Mouse (Mus musculus): ENCODE results near the gene Gimap1. TPM values are rescaled to one million over a fixed set of nuclear protein-coding genes. Genes with fewer than 3 reads are reported as not detected.
A peak's percentile ranks its signal among the peaks of the same experiment; 100 is the strongest.

Gene Gimap1
- not detected in 2 replicates for polyA plus RNA-seq (2012; ENCODE audit: insufficient read depth, insufficient read length, low replicate concordance, missing spikeins)

GRCm38 (mm10) chr6:48738961-48739779 lies at the start of gene Gimap1:
TSS of gene Gimap1 (plus strand) at chr6:48739054.
- TF ChIP-seq POLR2A (IDR thresholded peaks at IDR 0.05; ENCODE audit: insufficient read depth, low read depth, low read length), result no peak
- WGBS, result 82% methylated on average over 15 of the region's 15 CpGs
- H3K4me3 ChIP-seq (ENCODE audit: insufficient read depth, low read depth, low read length), result peak within 1 kb of the TSS; percentile 30
- peak within 1 kb of the TSS; percentile 48; the same call in 1 of the 2 replicates for H3K27ac ChIP-seq (ENCODE audit: insufficient read depth, low read depth, low read length)
- H3K4me1 ChIP-seq (ENCODE audit: control insufficient read depth, insufficient read depth, low read length), result peaks cover 15% of the 10 kb centered on the region

GRCm38 (mm10) chr6:48689320-48689719 lies 49.5 kb upstream of the Gimap1 start:
- Histone ChIP-seq H3K4me3 (ENCODE audit: insufficient read depth, low read depth, low read length) (no peak overlapping the region), H3K27ac (ENCODE audit: insufficient read depth, low read depth, low read length) (no peak overlapping the region), H3K4me1 (ENCODE audit: control insufficient read depth, insufficient read depth, low read length) (no peaks in the 10 kb centered on the region)
- 91% methylated on average over 2 of the region's 2 CpGs for WGBS
- TF ChIP-seq CTCF (IDR thresholded peaks at IDR 0.05; ENCODE audit: insufficient read depth, low read depth, low read length), result no peak
- TF ChIP-seq POLR2A (IDR thresholded peaks at IDR 0.05; ENCODE audit: insufficient read depth, low read depth, low read length), result no peak

GRCm38 (mm10) chr6:48692962-48693361 lies 45.9 kb upstream of the Gimap1 start:
- 84% methylated on average over 6 of the region's 6 CpGs for WGBS
- Histone ChIP-seq H3K4me1 (ENCODE audit: control insufficient read depth, insufficient read depth, low read length) (no peaks in the 10 kb centered on the region), H3K27ac (ENCODE audit: insufficient read depth, low read depth, low read length) (no peak overlapping the region), H3K4me3 (ENCODE audit: insufficient read depth, low read depth, low read length) (no peak overlapping the region)
- no peak for TF ChIP-seq POLR2A (IDR thresholded peaks at IDR 0.05; ENCODE audit: insufficient read depth, low read depth, low read length)
- no peak for TF ChIP-seq CTCF (IDR thresholded peaks at IDR 0.05; ENCODE audit: insufficient read depth, low read depth, low read length)

- H3K4me1 ChIP-seq (ENCODE audit: control insufficient read depth, insufficient read depth, low read length), result no peaks in the 10 kb centered on the region
- no peak overlapping the region for H3K4me3 ChIP-seq (ENCODE audit: insufficient read depth, low read depth, low read length)
- TF ChIP-seq CTCF (IDR thresholded peaks at IDR 0.05; ENCODE audit: insufficient read depth, low read depth, low read length) (no peak), POLR2A (IDR thresholded peaks at IDR 0.05; ENCODE audit: insufficient read depth, low read depth, low read length) (no peak)
- no peak overlapping the region for H3K27ac ChIP-seq (ENCODE audit: insufficient read depth, low read depth, low read length)
- WGBS, result 75% methylated on average over 4 of the region's 4 CpGs
These were observed 41.9 kb upstream of the Gimap1 start for GRCm38 (mm10) chr6:48696830-48697554.

- Histone ChIP-seq H3K4me1 (ENCODE audit: control insufficient read depth, insufficient read depth, low read length) (no peaks in the 10 kb centered on the region), H3K27ac (ENCODE audit: insufficient read depth, low read depth, low read length) (no peak overlapping the region), H3K4me3 (ENCODE audit: insufficient read depth, low read depth, low read length) (no peak overlapping the region)
- TF ChIP-seq POLR2A (IDR thresholded peaks at IDR 0.05; ENCODE audit: insufficient read depth, low read depth, low read length) (no peak), CTCF (IDR thresholded peaks at IDR 0.05; ENCODE audit: insufficient read depth, low read depth, low read length) (no peak)
- 27% methylated on average over 1 of the region's 1 CpGs for WGBS
These were observed 41.3 kb upstream of the Gimap1 start for GRCm38 (mm10) chr6:48697555-48697930.

GRCm38 (mm10) chr6:48698066-48698856 lies 40.6 kb upstream of the Gimap1 start:
- TF ChIP-seq CTCF (IDR thresholded peaks at IDR 0.05; ENCODE audit: insufficient read depth, low read depth, low read length) (no peak), POLR2A (IDR thresholded peaks at IDR 0.05; ENCODE audit: insufficient read depth, low read depth, low read length) (no peak)
- WGBS, result 73% methylated on average over 7 of the region's 7 CpGs
- Histone ChIP-seq H3K27ac (ENCODE audit: insufficient read depth, low read depth, low read length) (no peak overlapping the region), H3K4me3 (ENCODE audit: insufficient read depth, low read depth, low read length) (no peak overlapping the region), H3K4me1 (ENCODE audit: control insufficient read depth, insufficient read depth, low read length) (no peaks in the 10 kb centered on the region)

GRCm38 (mm10) chr6:48698888-48699287 lies 40.0 kb upstream of the Gimap1 start:
- no peak overlapping the region for H3K27ac ChIP-seq (ENCODE audit: insufficient read depth, low read depth, low read length)
- WGBS, result 85% methylated on average over 3 of the region's 3 CpGs
- TF ChIP-seq POLR2A (IDR thresholded peaks at IDR 0.05; ENCODE audit: insufficient read depth, low read depth, low read length), result no peak
- TF ChIP-seq CTCF (IDR thresholded peaks at IDR 0.05; ENCODE audit: insufficient read depth, low read depth, low read length), result no peak

GRCm38 (mm10) chr6:48700251-48701075 lies 38.4 kb upstream of the Gimap1 start:
- H3K27ac ChIP-seq (ENCODE audit: insufficient read depth, low read depth, low read length), result no peak overlapping the region
- H3K4me3 ChIP-seq (ENCODE audit: insufficient read depth, low read depth, low read length), result no peak overlapping the region
- 63% methylated on average over 5 of the region's 5 CpGs for WGBS
- H3K4me1 ChIP-seq (ENCODE audit: control insufficient read depth, insufficient read depth, low read length), result no peaks in the 10 kb centered on the region
- TF ChIP-seq POLR2A (IDR thresholded peaks at IDR 0.05; ENCODE audit: insufficient read depth, low read depth, low read length) (no peak), CTCF (IDR thresholded peaks at IDR 0.05; ENCODE audit: insufficient read depth, low read depth, low read length) (no peak)

More at GRCm38 (mm10) chr6:48698888-48699287, 40.0 kb upstream of the Gimap1 start:
- no peaks in the 10 kb centered on the region for H3K4me1 ChIP-seq (ENCODE audit: control insufficient read depth, insufficient read depth, low read length)
- H3K4me3 ChIP-seq (ENCODE audit: insufficient read depth, low read depth, low read length), result no peak overlapping the region

Measured in olfactory bulb, adult 2 months (tissue).